Mouse (Mus musculus): Measurements from ENCODE around the gene Cep57l1.

DNA sequence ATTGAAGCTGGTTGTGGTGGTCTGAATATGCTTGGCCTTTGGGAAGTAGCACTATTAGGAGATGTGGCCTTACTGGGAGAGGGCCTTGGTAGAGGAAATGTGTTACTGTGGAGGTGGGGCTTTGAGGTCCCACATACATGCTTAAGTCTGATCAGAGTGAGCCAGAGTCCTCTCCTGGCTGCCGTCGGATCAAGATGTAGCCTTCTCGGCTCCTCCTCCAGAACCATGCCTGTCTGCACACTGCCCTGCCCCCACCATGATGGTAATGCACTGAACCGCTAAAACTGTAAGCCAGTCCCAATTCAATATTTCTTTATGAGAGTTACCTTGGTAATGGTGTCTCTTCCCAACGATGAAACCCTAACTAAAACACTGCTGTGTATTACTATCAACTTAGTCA is 19.5 kb upstream of the Cep57l1 start:
- no peak for TF ChIP-seq CTCF (IDR thresholded peaks at IDR 0.05; ENCODE audit: low read depth, low read length)
- TF ChIP-seq POLR2A (IDR thresholded peaks at IDR 0.05; ENCODE audit: borderline replicate concordance, low read depth, low read length) = no peak
